Mouse (Mus musculus): ENCODE data around the gene Nemf. TPM values are rescaled to one million over a fixed set of nuclear protein-coding genes. Genes with fewer than 3 reads are reported as not detected.

The Nemf gene
- total and polyA plus RNA-seq, 2 experiments from 2014 or later: 23.2 to 45.7 TPM

- Histone ChIP-seq H3K9me3 (replicated peaks; ENCODE audit: control insufficient read depth, low read length) (no peaks in the 10 kb centered on the region), H3K4me2 (ENCODE audit: low read depth, low read length) (peak overlapping the region; percentile 81), H3K4me3 (ENCODE audit: low read depth, low read length) (peak overlapping the region; percentile 91), H3K27ac (ENCODE audit: low read depth) (peak overlapping the region; percentile 96), H3K36me3 (replicated peaks; ENCODE audit: control insufficient read depth, insufficient read depth, low read length) (no peaks in the 10 kb centered on the region), H3K9ac (replicated peaks; ENCODE audit: low read depth, low read length) (peak overlapping the region; percentile 97), H3K4me1 (ENCODE audit: control insufficient read depth, insufficient read depth) (peaks cover 13% of the 10 kb centered on the region; the same call in 1 of the 2 replicates), H3K27me3 (ENCODE audit: control insufficient read depth, insufficient read depth, low read length) (no peaks in the 10 kb centered on the region)
- DNase-seq (ENCODE audit: low spot score) (peak; percentile 88), ATAC-seq (ENCODE audit: insufficient read depth, low read depth) (peak; percentile 73)
- WGBS: 0% methylated on average over 19 of the region's 24 CpGs
- TF ChIP-seq CTCF (IDR thresholded peaks at IDR 0.05; ENCODE audit: low read depth): peak; percentile 36; the same call in 1 of the 2 replicates
- no peak for TF ChIP-seq EP300 (IDR thresholded peaks at IDR 0.05; ENCODE audit: low read depth)
Measured at GRCm38 (mm10) chr12:69371421-69371853, 14.5 kb upstream of the Nemf start.

- H3K27me3 ChIP-seq (ENCODE audit: control insufficient read depth, insufficient read depth, low read length): no peaks in the 10 kb centered on the region
- H3K9me3 ChIP-seq (replicated peaks; ENCODE audit: control insufficient read depth, low read length): no peaks in the 10 kb centered on the region
- H3K4me1 ChIP-seq (ENCODE audit: control insufficient read depth, insufficient read depth): peaks cover 9% of the 10 kb centered on the region; the same call in 1 of the 2 replicates
- DNase-seq (ENCODE audit: low spot score) (no peak), ATAC-seq (ENCODE audit: insufficient read depth, low read depth) (no peak)
- H3K36me3 ChIP-seq (replicated peaks; ENCODE audit: control insufficient read depth, insufficient read depth, low read length): no peaks in the 10 kb centered on the region
- H3K9ac ChIP-seq (replicated peaks; ENCODE audit: low read depth, low read length): peak overlapping the region; percentile 97
- peak overlapping the region; percentile 96 for H3K27ac ChIP-seq (ENCODE audit: low read depth)
- 8% methylated on average over 7 of the region's 7 CpGs for WGBS
- H3K4me2 ChIP-seq (ENCODE audit: low read depth, low read length): peak overlapping the region; percentile 81
- TF ChIP-seq EP300 (IDR thresholded peaks at IDR 0.05; ENCODE audit: low read depth) (no peak), CTCF (IDR thresholded peaks at IDR 0.05; ENCODE audit: low read depth) (no peak)
- peak overlapping the region; percentile 91 for H3K4me3 ChIP-seq (ENCODE audit: low read depth, low read length)
Measured at GRCm38 (mm10) chr12:69370936-69371335, 14.0 kb upstream of the Nemf start.

GRCm38 (mm10) chr12:69367557-69367956 lies 10.6 kb upstream of the Nemf start:
- DNase-seq (ENCODE audit: low spot score): no peak
- H3K4me3 ChIP-seq (ENCODE audit: low read depth, low read length): no peak overlapping the region
- ATAC-seq (ENCODE audit: insufficient read depth, low read depth): no peak
- TF ChIP-seq CTCF (IDR thresholded peaks at IDR 0.05; ENCODE audit: low read depth) (no peak), EP300 (IDR thresholded peaks at IDR 0.05; ENCODE audit: low read depth) (no peak)
- peaks cover 8% of the 10 kb centered on the region for H3K4me1 ChIP-seq (ENCODE audit: control insufficient read depth, insufficient read depth)
- H3K36me3 ChIP-seq (replicated peaks; ENCODE audit: control insufficient read depth, insufficient read depth, low read length): no peaks in the 10 kb centered on the region
- 68% methylated on average over 2 of the region's 2 CpGs for WGBS
- no peak overlapping the region for H3K4me2 ChIP-seq (ENCODE audit: low read depth, low read length)
- H3K27ac ChIP-seq (ENCODE audit: low read depth): no peak overlapping the region
- H3K27me3 ChIP-seq (ENCODE audit: control insufficient read depth, insufficient read depth, low read length): no peaks in the 10 kb centered on the region
- no peaks in the 10 kb centered on the region for H3K9me3 ChIP-seq (replicated peaks; ENCODE audit: control insufficient read depth, low read length)
- no peak overlapping the region for H3K9ac ChIP-seq (replicated peaks; ENCODE audit: low read depth, low read length)

GRCm38 (mm10) chr12:69366424-69366823 lies 9.5 kb upstream of the Nemf start:
- ATAC-seq (ENCODE audit: insufficient read depth, low read depth): no peak
- TF ChIP-seq EP300 (IDR thresholded peaks at IDR 0.05; ENCODE audit: low read depth) (no peak), CTCF (IDR thresholded peaks at IDR 0.05; ENCODE audit: low read depth) (peak; percentile 28)
- no peak for DNase-seq (ENCODE audit: low spot score)
- Histone ChIP-seq H3K4me3 (ENCODE audit: low read depth, low read length) (no peak overlapping the region), H3K4me2 (ENCODE audit: low read depth, low read length) (no peak overlapping the region), H3K36me3 (replicated peaks; ENCODE audit: control insufficient read depth, insufficient read depth, low read length) (no peaks in the 10 kb centered on the region), H3K4me1 (ENCODE audit: control insufficient read depth, insufficient read depth) (peaks cover 13% of the 10 kb centered on the region), H3K27me3 (ENCODE audit: control insufficient read depth, insufficient read depth, low read length) (no peaks in the 10 kb centered on the region), H3K9ac (replicated peaks; ENCODE audit: low read depth, low read length) (no peak overlapping the region), H3K9me3 (replicated peaks; ENCODE audit: control insufficient read depth, low read length) (no peaks in the 10 kb centered on the region), H3K27ac (ENCODE audit: low read depth) (no peak overlapping the region)

- WGBS: 81% methylated on average over 7 of the region's 7 CpGs
- no peak overlapping the region for H3K27ac ChIP-seq (ENCODE audit: low read depth)
- no peaks in the 10 kb centered on the region for H3K27me3 ChIP-seq (ENCODE audit: control insufficient read depth, insufficient read depth, low read length)
- H3K4me3 ChIP-seq (ENCODE audit: low read depth, low read length): no peak overlapping the region
- no peaks in the 10 kb centered on the region for H3K9me3 ChIP-seq (replicated peaks; ENCODE audit: control insufficient read depth, low read length)
- no peak overlapping the region for H3K9ac ChIP-seq (replicated peaks; ENCODE audit: low read depth, low read length)
- no peak overlapping the region for H3K4me2 ChIP-seq (ENCODE audit: low read depth, low read length)
- no peak for TF ChIP-seq EP300 (IDR thresholded peaks at IDR 0.05; ENCODE audit: low read depth)
- TF ChIP-seq CTCF (IDR thresholded peaks at IDR 0.05; ENCODE audit: low read depth): no peak
- DNase-seq (ENCODE audit: low spot score) (no peak), ATAC-seq (ENCODE audit: insufficient read depth, low read depth) (no peak)
- no peaks in the 10 kb centered on the region for H3K36me3 ChIP-seq (replicated peaks; ENCODE audit: control insufficient read depth, insufficient read depth, low read length)
- H3K4me1 ChIP-seq (ENCODE audit: control insufficient read depth, insufficient read depth): peaks cover 13% of the 10 kb centered on the region
Measured at GRCm38 (mm10) chr12:69365757-69366156, 8.8 kb upstream of the Nemf start.

All from heart, postnatal 0 days (tissue).